Mouse (Mus musculus): Measurements from ENCODE around the gene S100a3.

S100a3 gene

GRCm38 (mm10) chr3:90600458-90601195, 40.2 kb downstream of the S100a3 start:
- WGBS = 64% methylated on average over 8 of the region's 8 CpGs

GRCm38 (mm10) chr3:90601486-90602110, 41.2 kb downstream of the S100a3 start, which contains the start of gene Gm42674:
Gene Gm42674, plus strand, starts transcription at chr3:90601904.
- 87% methylated on average over 11 of the region's 11 CpGs for WGBS

GRCm38 (mm10) chr3:90603623-90604022, 43.2 kb downstream of the S100a3 start, which contains the start of gene S100a4:
Gene S100a4, plus strand, starts transcription at chr3:90603771.
- WGBS = 71% methylated on average over 3 of the region's 3 CpGs

GRCm38 (mm10) chr3:90604416-90604815, 44.0 kb downstream of the S100a3 start:
- 20% methylated on average over 4 of the region's 4 CpGs for WGBS

GRCm38 (mm10) chr3:90605049-90605448, 44.7 kb downstream of the S100a3 start:
- 64% methylated on average over 3 of the region's 3 CpGs for WGBS

GRCm38 (mm10) chr3:90605736-90606135, 45.4 kb downstream of the S100a3 start:
- WGBS = 92% methylated on average over 2 of the region's 2 CpGs

- WGBS = 94% methylated on average over 6 of the region's 6 CpGs
Measured at GRCm38 (mm10) chr3:90606185-90606584, 45.8 kb downstream of the S100a3 start.

GRCm38 (mm10) chr3:90607361-90607760, 47.0 kb downstream of the S100a3 start:
- 92% methylated on average over 3 of the region's 3 CpGs for WGBS

- 85% methylated on average over 3 of the region's 3 CpGs for whole genome bisulfite sequencing
Measured at GRCm38 (mm10) chr3:90608223-90608622, 47.8 kb downstream of the S100a3 start, which contains the start of gene S100a5. Gene S100a5, plus strand, starts transcription at chr3:90608523.

GRCm38 (mm10) chr3:90611494-90611893, 51.1 kb downstream of the S100a3 start:
- WGBS = 97% methylated on average over 3 of the region's 3 CpGs

GRCm38 (mm10) chr3:90612061-90612460, 51.7 kb downstream of the S100a3 start:
- 53% methylated on average over 4 of the region's 4 CpGs for WGBS

- 6% methylated on average over 23 of the region's 23 CpGs for WGBS
Measured at GRCm38 (mm10) chr3:90612728-90613291, 52.4 kb downstream of the S100a3 start, which contains the start of gene S100a6. Gene S100a6, plus strand, starts transcription at chr3:90612882.

- WGBS = 73% methylated on average over 7 of the region's 7 CpGs
Measured at GRCm38 (mm10) chr3:90613461-90614147, 53.2 kb downstream of the S100a3 start.

- 89% methylated on average over 6 of the region's 6 CpGs for WGBS
Measured at GRCm38 (mm10) chr3:90614148-90614530, 53.8 kb downstream of the S100a3 start.

- WGBS = 82% methylated on average over 11 of the region's 11 CpGs
Measured at GRCm38 (mm10) chr3:90614611-90615251, 54.4 kb downstream of the S100a3 start.

- 6% methylated on average over 7 of the region's 7 CpGs for WGBS
Measured at GRCm38 (mm10) chr3:90615415-90615814, 55.0 kb downstream of the S100a3 start.

- WGBS = 82% methylated on average over 1 of the region's 1 CpGs
Measured at GRCm38 (mm10) chr3:90615911-90616310, 55.5 kb downstream of the S100a3 start.

- 19% methylated on average over 1 of the region's 1 CpGs for WGBS
Measured at GRCm38 (mm10) chr3:90617586-90617985, 57.2 kb downstream of the S100a3 start.

- WGBS = 68% methylated on average over 7 of the region's 7 CpGs
Measured at GRCm38 (mm10) chr3:90621552-90621951, 61.2 kb downstream of the S100a3 start.

- WGBS = 33% methylated on average over 2 of the region's 2 CpGs
Measured at GRCm38 (mm10) chr3:90623435-90624071, 63.2 kb downstream of the S100a3 start.

GRCm38 (mm10) chr3:90625496-90625895, 65.1 kb downstream of the S100a3 start:
- 92% methylated on average over 5 of the region's 5 CpGs for WGBS

All from cerebral cortex, adult 2 months (tissue).